19 mouse cellular contexts compared by ENCODE assay signal in genomic region chr6:36528509-36528908, GRCm38 (mm10).
DNase-seq lines count a peak whose midpoint lies in the region; ATAC-seq and TF ChIP-seq lines count a peak whose summit lies in the region.
"Had no signal": no experiment of that assay in that cellular context is flagged by ENCODE, and none has a peak within 500 bp of the region (broad histone marks: within the 10 kb centered on the region; RNA-seq: fewer than 3 reads in every experiment).

No protein-coding gene starts in this region.

- no peaks in the 10 kb centered on the region for H3K9me3 ChIP-seq in forebrain, postnatal 0 days (ENCODE audit: low read length)
- no peaks in the 10 kb centered on the region for H3K9me3 ChIP-seq in forebrain, embryonic 13.5 days (replicated peaks)
- no peaks in the 10 kb centered on the region for H3K9me3 ChIP-seq in heart, embryonic 11.5 days (replicated peaks; ENCODE audit: control insufficient read depth, low read length)
- H3K9me3 ChIP-seq: embryonic facial prominence, embryonic 10.5 days; embryonic facial prominence, embryonic 12.5 days had no signal

- H3K4me2 ChIP-seq in forebrain, postnatal 0 days (ENCODE audit: low read depth): no peak overlapping the region
- no peak overlapping the region for H3K4me2 ChIP-seq in forebrain, embryonic 13.5 days
- no peak overlapping the region for H3K4me2 ChIP-seq in heart, embryonic 11.5 days
- H3K4me2 ChIP-seq: embryonic facial prominence, embryonic 12.5 days had no signal

- H3K4me3 ChIP-seq in forebrain, postnatal 0 days (ENCODE audit: low read depth, low read length): no peak overlapping the region
- no peak overlapping the region for H3K4me3 ChIP-seq in forebrain, embryonic 13.5 days
- H3K4me3 ChIP-seq in heart, embryonic 11.5 days (ENCODE audit: low read depth, low read length): no peak overlapping the region
- H3K4me3 ChIP-seq: embryonic facial prominence, embryonic 10.5 days; embryonic facial prominence, embryonic 12.5 days had no signal

- ATAC-seq in forebrain, postnatal 0 days: peak; percentile 68; the same call in 1 of the 2 replicates
- no peak for ATAC-seq in forebrain, embryonic 13.5 days
- no peak for ATAC-seq in heart, embryonic 11.5 days (replicated peaks; ENCODE audit: insufficient number of reproducible peaks, low FRiP score, low TSS enrichment)
- ATAC-seq: forebrain, embryonic 14.5 days had no signal

- H3K27ac ChIP-seq in forebrain, postnatal 0 days (ENCODE audit: low read depth, low read length): no peak overlapping the region
- no peak overlapping the region for H3K27ac ChIP-seq in forebrain, embryonic 13.5 days
- no peak overlapping the region for H3K27ac ChIP-seq in heart, embryonic 11.5 days (ENCODE audit: low read depth, low read length)
- H3K27ac ChIP-seq: embryonic facial prominence, embryonic 10.5 days; embryonic facial prominence, embryonic 12.5 days had no signal

- H3K4me1 ChIP-seq in forebrain, postnatal 0 days (ENCODE audit: insufficient read depth): no peaks in the 10 kb centered on the region
- H3K4me1 ChIP-seq in forebrain, embryonic 13.5 days: no peaks in the 10 kb centered on the region
- no peaks in the 10 kb centered on the region for H3K4me1 ChIP-seq in heart, embryonic 11.5 days (ENCODE audit: control insufficient read depth, insufficient read depth, low read length)
- H3K4me1 ChIP-seq: embryonic facial prominence, embryonic 10.5 days; embryonic facial prominence, embryonic 12.5 days had no signal

- peak; percentile 26 for DNase-seq in forebrain, postnatal 0 days
- peak; percentile 35 for DNase-seq in kidney, postnatal 10 days
- no peak for DNase-seq in kidney, adult 18-20 months
- peak; percentile 30 to 37 for DNase-seq in kidney, postnatal 4 days
- no peak for DNase-seq in kidney, adult 9 months
- peak; percentile 32 for DNase-seq in brain, embryonic 14.5 days (ENCODE audit: low read depth)
- DNase-seq: adrenal gland, adult 2 months; adrenal gland, postnatal 10 days; adrenal gland, postnatal 25 days; cerebellum, adult 11-12 months; cerebellum, adult 2 months; cerebellum, adult 9-10 months; cerebellum, postnatal 10 days; cerebellum, postnatal 25 days had no signal

- no peak overlapping the region for H3K9ac ChIP-seq in forebrain, postnatal 0 days
- no peak overlapping the region for H3K9ac ChIP-seq in forebrain, embryonic 13.5 days
- H3K9ac ChIP-seq in heart, embryonic 11.5 days (ENCODE audit: low read depth, low read length): no peak overlapping the region
- H3K9ac ChIP-seq: embryonic facial prominence, embryonic 12.5 days had no signal

- no peaks in the 10 kb centered on the region for H3K27me3 ChIP-seq in forebrain, postnatal 0 days (ENCODE audit: insufficient read depth, low read length)
- H3K27me3 ChIP-seq in forebrain, embryonic 13.5 days: no peaks in the 10 kb centered on the region
- H3K27me3 ChIP-seq in heart, embryonic 11.5 days (ENCODE audit: control insufficient read depth, insufficient read depth, low read length): no peaks in the 10 kb centered on the region
- H3K27me3 ChIP-seq: embryonic facial prominence, embryonic 12.5 days had no signal

- WGBS in forebrain, postnatal 0 days: 60% methylated on average over 4 of the region's 4 CpGs
- WGBS in forebrain, embryonic 13.5 days: 73% methylated on average over 4 of the region's 4 CpGs
- 70% methylated on average over 4 of the region's 4 CpGs for WGBS in heart, embryonic 11.5 days (ENCODE audit: insufficient replicate concordance)

- no peaks in the 10 kb centered on the region for H3K36me3 ChIP-seq in forebrain, postnatal 0 days (ENCODE audit: insufficient read depth)
- H3K36me3 ChIP-seq in forebrain, embryonic 13.5 days (ENCODE audit: poor library complexity, severe bottlenecking): no peaks in the 10 kb centered on the region
- no peaks in the 10 kb centered on the region; the same call in 1 of the 2 replicates for H3K36me3 ChIP-seq in heart, embryonic 11.5 days (ENCODE audit: control insufficient read depth, insufficient read depth, low read length)
- H3K36me3 ChIP-seq: embryonic facial prominence, embryonic 10.5 days; embryonic facial prominence, embryonic 12.5 days had no signal

- TF ChIP-seq CTCF in forebrain, postnatal 0 days (IDR thresholded peaks at IDR 0.05; ENCODE audit: low read depth): no peak
- no peak for TF ChIP-seq CTCF in brain, embryonic 14.5 days (IDR thresholded peaks at IDR 0.05; ENCODE audit: borderline replicate concordance, extremely low read depth, insufficient read depth, insufficient read length)

- no peak for TF ChIP-seq POLR2A in brain, embryonic 14.5 days (IDR thresholded peaks at IDR 0.05; ENCODE audit: borderline replicate concordance, extremely low read depth, insufficient read depth, insufficient read length, poor library complexity, severe bottlenecking)

Comparison
In these comparisons a context has a peak if more than half of its experiments do, and no peak if none do; other contexts are left out.
1. DNase-seq: peak in forebrain, postnatal 0 days (single experiment), kidney, postnatal 10 days (single experiment), kidney, postnatal 4 days (2 of 2) and brain, embryonic 14.5 days (single experiment); none in kidney, adult 18-20 months (single experiment) and kidney, adult 9 months (single experiment).